Mouse (Mus musculus) MEL (cell line): Measurements from ENCODE around the gene Spry1.

ENCODE experiments used
- CHD2 ChIP-seq: IDR thresholded peaks from 2 replicates; pipeline ENCODE4 v1.6.1; 2011; ENCODE audit warnings: low read length, improper control_type of control experiment
- ETS1 ChIP-seq: IDR thresholded peaks from 2 replicates; pipeline ENCODE4 v1.6.1; 2012; ENCODE audit warnings: low read depth, mild to moderate bottlenecking, inconsistent platforms, low read length, improper control_type of control experiment, moderate library complexity
- GABPA ChIP-seq: IDR thresholded peaks from 2 replicates; pipeline ENCODE4 v1.6.1; 2012; ENCODE audit warnings: low read depth, mild to moderate bottlenecking, inconsistent platforms, low read length, improper control_type of control experiment, moderate library complexity
- HCFC1 ChIP-seq: IDR thresholded peaks from 2 replicates; pipeline ENCODE4 v1.6.1; 2012; ENCODE audit warnings: low read depth, mild to moderate bottlenecking, inconsistent platforms, low read length, improper control_type of control experiment, moderate library complexity
- JUND ChIP-seq: IDR thresholded peaks from 2 replicates; pipeline ENCODE4 v1.6.1; 2011; ENCODE audit warnings: low read depth, mild to moderate bottlenecking, improper control_type of control experiment, low read length
- MAFK ChIP-seq: IDR thresholded peaks from 2 replicates; pipeline ENCODE4 v1.6.1; 2011; ENCODE audit warnings: low read depth, mild to moderate bottlenecking, low read length, improper control_type of control experiment, borderline replicate concordance
- MAX ChIP-seq: IDR thresholded peaks from 2 replicates; pipeline ENCODE4 v1.6.1; 2011; ENCODE audit warnings: low read length, improper control_type of control experiment
- MEF2A ChIP-seq: IDR thresholded peaks from 2 replicates; pipeline ENCODE4 v1.6.1; 2014; ENCODE audit warnings: low read depth, mild to moderate bottlenecking, inconsistent platforms, low read length, improper control_type of control experiment; ENCODE audit not compliant: poor library complexity, insufficient replicate concordance, severe bottlenecking; ENCODE audit errors: extremely low read depth
- NELFE ChIP-seq: IDR thresholded peaks from 2 replicates; pipeline ENCODE4 v1.6.1; 2011; ENCODE audit warnings: low read depth, low read length, improper control_type of control experiment
- TAL1 ChIP-seq: IDR thresholded peaks from 2 replicates; pipeline ENCODE4 v1.6.1; 2012; ENCODE audit warnings: mild to moderate bottlenecking, inconsistent platforms, low read length, moderate library complexity, mixed read lengths

- peak; percentile 41; the same call in 1 of the 2 replicates for TF ChIP-seq ETS1
- no peak for TF ChIP-seq HCFC1
- TF ChIP-seq JUND: no peak
- no peak for TF ChIP-seq CHD2
- TF ChIP-seq MAX: no peak
- TF ChIP-seq NELFE: no peak
- no peak for TF ChIP-seq MAFK
- TF ChIP-seq MEF2A: no peak
- no peak for TF ChIP-seq GABPA
- 0 out of 2 replicates have a peak, but pooled peaks have one; percentile 17 for TF ChIP-seq TAL1
Observed at GRCm38 (mm10) chr3:37692945-37693344, 53.2 kb downstream of the Spry1 start.
